Mouse (Mus musculus): ENCODE data around the gene Olfr293. TPM values are rescaled to one million over a fixed set of nuclear protein-coding genes. Genes with fewer than 3 reads are reported as not detected.

Gene Olfr293
- polyA plus RNA-seq (2015; fragmentation: Nextera tagmentation; extraction: Ambion mirVana) = not detected in 2 replicates

DNA sequence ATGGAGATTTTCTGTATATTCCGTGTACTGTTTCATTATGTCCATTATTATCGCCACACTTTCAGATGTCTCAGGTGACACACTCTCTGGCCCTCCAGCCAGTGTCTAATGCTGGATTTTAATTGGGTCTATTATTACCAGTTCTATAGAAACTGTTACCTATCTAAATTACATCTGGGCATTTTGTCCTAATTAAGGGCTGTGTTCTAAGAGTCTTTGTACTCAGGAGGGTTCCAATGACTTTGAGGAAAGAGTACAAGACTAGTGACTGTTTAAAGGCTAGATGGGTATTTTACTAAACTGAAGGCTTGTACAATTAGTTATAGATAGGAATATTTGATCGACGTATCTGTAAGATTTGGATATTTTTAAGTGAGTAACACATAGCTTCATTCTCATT, at the start of gene Olfr293:
Olfr293 (plus strand) TSS at position 301 of the 400 bp plus-strand sequence.
- H3K4me3 ChIP-seq = no peak within 1 kb of the TSS
- ATAC-seq (ENCODE audit: borderline replicate concordance, extremely low read depth, low FRiP score, low TSS enrichment) = no peak
- no peak within 1 kb of the TSS for H3K9ac ChIP-seq
- H3K36me3 ChIP-seq = no peaks in the 10 kb centered on the region
- H3K9me3 ChIP-seq = no peaks in the 10 kb centered on the region
- no peaks in the 10 kb centered on the region for H3K27me3 ChIP-seq
- H3K4me2 ChIP-seq = no peak within 1 kb of the TSS
- WGBS = 87% methylated on average over 4 of the region's 4 CpGs
- no peaks in the 10 kb centered on the region for H3K4me1 ChIP-seq
- no peak within 1 kb of the TSS for H3K27ac ChIP-seq

DNA sequence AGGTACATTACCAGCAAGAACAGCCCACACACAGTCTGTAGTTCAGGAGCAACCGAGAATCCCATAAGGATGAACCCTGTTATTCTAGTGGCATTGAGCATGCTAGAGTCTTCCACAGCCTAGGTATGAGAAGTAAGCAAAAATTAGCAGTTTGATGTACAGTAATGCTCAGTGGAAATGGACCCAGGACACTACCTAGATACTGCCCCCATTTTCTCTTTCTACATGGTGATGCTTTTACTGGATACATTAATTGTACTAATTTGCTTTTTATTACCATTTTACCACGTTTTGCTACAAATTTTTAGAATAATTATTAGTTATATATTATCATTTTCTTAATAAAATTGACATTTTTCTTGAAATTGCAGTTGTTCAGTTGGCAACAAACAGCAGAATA, 32.3 kb upstream of the Olfr293 start, which contains the start of gene Olfr294:
Olfr294 (minus strand) TSS at position 101 of the 400 bp plus-strand sequence.
- Histone ChIP-seq H3K27ac (no peak within 1 kb of the TSS), H3K27me3 (no peaks in the 10 kb centered on the region), H3K4me1 (no peaks in the 10 kb centered on the region), H3K9me3 (no peaks in the 10 kb centered on the region), H3K36me3 (no peaks in the 10 kb centered on the region), H3K4me3 (no peak within 1 kb of the TSS), H3K9ac (no peak within 1 kb of the TSS), H3K4me2 (no peak within 1 kb of the TSS)
- 50% methylated on average over 2 of the region's 2 CpGs for WGBS
- no peak for ATAC-seq (ENCODE audit: borderline replicate concordance, extremely low read depth, low FRiP score, low TSS enrichment)

DNA sequence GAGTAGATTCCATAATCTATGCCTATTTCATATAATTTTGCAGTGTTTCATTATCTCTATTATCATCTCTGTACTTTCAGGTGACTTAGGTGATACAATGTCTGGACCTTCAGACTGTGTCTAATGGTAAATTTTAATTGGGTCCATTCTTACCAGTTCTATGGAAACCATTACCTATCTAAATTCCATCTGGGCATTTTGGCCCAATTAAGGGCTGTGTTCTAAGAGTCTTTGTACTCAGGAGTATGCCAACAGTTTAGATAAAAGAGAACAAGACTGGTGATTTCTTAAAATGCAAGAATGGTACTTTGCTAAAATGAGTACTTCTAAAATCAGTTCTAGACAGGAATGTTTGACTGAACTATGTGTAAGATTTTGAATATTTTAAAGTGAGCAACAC, 39.2 kb downstream of the Olfr293 start, which contains the start of gene Olfr292:
Olfr292 (plus strand) TSS at position 301 of the 400 bp plus-strand sequence.
- no peak within 1 kb of the TSS for H3K9ac ChIP-seq
- H3K4me2 ChIP-seq = no peak within 1 kb of the TSS
- no peaks in the 10 kb centered on the region for H3K27me3 ChIP-seq
- ATAC-seq (ENCODE audit: borderline replicate concordance, extremely low read depth, low FRiP score, low TSS enrichment) = no peak
- H3K9me3 ChIP-seq = no peaks in the 10 kb centered on the region; the same call in 1 of the 2 replicates
- no peak within 1 kb of the TSS for H3K27ac ChIP-seq
- no peak within 1 kb of the TSS for H3K4me3 ChIP-seq
- H3K4me1 ChIP-seq = no peaks in the 10 kb centered on the region
- no peaks in the 10 kb centered on the region for H3K36me3 ChIP-seq

Other genes starting within 250 kb of the Olfr293 start
- gene Olfr301, start 245.2 kb upstream of the Olfr293 start, polyA plus RNA-seq (2015; fragmentation: Nextera tagmentation; extraction: Ambion mirVana) = not detected in 2 replicates
- not detected in 2 replicates for gene Olfr299, start 189.1 kb upstream of the Olfr293 start, polyA plus RNA-seq (2015; fragmentation: Nextera tagmentation; extraction: Ambion mirVana)
- gene Olfr298, start 156.6 kb upstream of the Olfr293 start, polyA plus RNA-seq (2015; fragmentation: Nextera tagmentation; extraction: Ambion mirVana) = not detected in 2 replicates
- not detected in 2 replicates for gene Olfr297, start 129.1 kb upstream of the Olfr293 start, polyA plus RNA-seq (2015; fragmentation: Nextera tagmentation; extraction: Ambion mirVana)
- gene Olfr295, start 65.2 kb upstream of the Olfr293 start, polyA plus RNA-seq (2015; fragmentation: Nextera tagmentation; extraction: Ambion mirVana) = not detected in 2 replicates
- not detected in 2 replicates for gene Olfr294, start 32.4 kb upstream of the Olfr293 start, polyA plus RNA-seq (2015; fragmentation: Nextera tagmentation; extraction: Ambion mirVana)
- not detected in 2 replicates for gene Olfr292, start 39.3 kb downstream of the Olfr293 start, polyA plus RNA-seq (2015; fragmentation: Nextera tagmentation; extraction: Ambion mirVana)
- gene Folh1, start 126.9 kb downstream of the Olfr293 start, polyA plus RNA-seq (2015; fragmentation: Nextera tagmentation; extraction: Ambion mirVana) = 0.15 and 0.18 TPM in 2 replicates
- gene Vmn2r77, start 146.0 kb downstream of the Olfr293 start, polyA plus RNA-seq (2015; fragmentation: Nextera tagmentation; extraction: Ambion mirVana) = not detected in 2 replicates

All from lung, embryonic 15.5 days (tissue).